Mouse (Mus musculus) hindbrain, embryonic 10.5 days (tissue): ENCODE results near the gene Ctsw. TPM values are rescaled to one million over a fixed set of nuclear protein-coding genes. Genes with fewer than 3 reads are reported as not detected.

ENCODE experiments used
- DNase-seq: peaks from one replicate; pipeline ENCODE4 v3.0.0-alpha.2; 2017; ENCODE audit warnings: low spot score
- H3K27ac ChIP-seq: fragments of 300-500 bp; sonication (generic); 2 replicates; pipeline ENCODE4 v1.5.1; 2016; ENCODE audit warnings: mild to moderate bottlenecking, moderate library complexity
- H3K27me3 ChIP-seq: fragments of 300-500 bp; sonication (generic); 2 replicates; pipeline ENCODE4 v1.6.1; 2016; ENCODE audit warnings: mild to moderate bottlenecking; ENCODE audit not compliant: poor library complexity, insufficient read depth, severe bottlenecking
- H3K36me3 ChIP-seq: fragments of 300-500 bp; sonication (generic); 2 replicates; pipeline ENCODE4 v1.6.1; 2016; ENCODE audit warnings: mild to moderate bottlenecking, moderate library complexity
- H3K4me1 ChIP-seq: fragments of 300-500 bp; sonication (generic); replicated peaks from 2 replicates; pipeline ENCODE4 v1.6.1; 2016; ENCODE audit warnings: mild to moderate bottlenecking
- H3K4me3 ChIP-seq: fragments of 300-500 bp; sonication (generic); 2 replicates; pipeline ENCODE4 v1.5.1; 2016; ENCODE audit warnings: mild to moderate bottlenecking, moderate library complexity
- H3K9me3 ChIP-seq: fragments of 300-500 bp; sonication (generic); 2 replicates; pipeline ENCODE4 v1.6.1; 2016; ENCODE audit warnings: mild to moderate bottlenecking, moderate library complexity
- WGBS: fragments of 180-500 bp; shearing (Covaris S2); methylation state at CpG from one replicate; pipeline ENCODE4 v1.1.7; 2016; 5-methylcytosine and 5-hydroxymethylcytosine counted together
- polyA plus RNA-seq: library from polyadenylated mRNA; unstranded; fragments of >200 nt; fragmentation: Nextera tagmentation; extraction: Ambion mirVana; gene quantifications from 2 replicates; pipeline ENCODE4 v1.2.1, GENCODE M21; 2016

The Ctsw gene
- polyA plus RNA-seq, 1 experiment from 2014 or later = 3.0 TPM

- WGBS = 71% methylated on average over 9 of the region's 9 CpGs
- Histone ChIP-seq H3K27ac (peak overlapping the region; percentile 98; the same call in 1 of the 2 replicates), H3K9me3 (no peaks in the 10 kb centered on the region), H3K36me3 (peaks cover 69% of the 10 kb centered on the region), H3K27me3 (no peaks in the 10 kb centered on the region), H3K4me3 (peak overlapping the region; percentile 90), H3K4me1 (peaks cover 41% of the 10 kb centered on the region)
- no peak for DNase-seq
Measured at GRCm38 (mm10) chr19:5422895-5423443, 45.3 kb downstream of the Ctsw start.

- H3K36me3 ChIP-seq = peaks cover 69% of the 10 kb centered on the region
Measured at GRCm38 (mm10) chr19:5422267-5422666, 46.0 kb downstream of the Ctsw start.

GRCm38 (mm10) chr19:5421784-5422183, 46.5 kb downstream of the Ctsw start:
- Histone ChIP-seq H3K27ac (no peak overlapping the region), H3K4me1 (peaks cover 34% of the 10 kb centered on the region), H3K36me3 (peaks cover 65% of the 10 kb centered on the region), H3K9me3 (no peaks in the 10 kb centered on the region), H3K27me3 (no peaks in the 10 kb centered on the region), H3K4me3 (no peak overlapping the region)
- no peak for DNase-seq
- WGBS = 83% methylated on average over 5 of the region's 5 CpGs

More at GRCm38 (mm10) chr19:5422267-5422666, 46.0 kb downstream of the Ctsw start:
- DNase-seq = no peak
- Histone ChIP-seq H3K9me3 (no peaks in the 10 kb centered on the region), H3K27ac (no peak overlapping the region), H3K4me1 (peaks cover 39% of the 10 kb centered on the region), H3K4me3 (peak overlapping the region; percentile 1; the same call in 1 of the 2 replicates), H3K27me3 (no peaks in the 10 kb centered on the region)
- WGBS = 89% methylated on average over 10 of the region's 10 CpGs

GRCm38 (mm10) chr19:5420579-5420978, 47.7 kb downstream of the Ctsw start:
- H3K27ac ChIP-seq = no peak overlapping the region
- no peak overlapping the region; the same call in 1 of the 2 replicates for H3K4me3 ChIP-seq
- H3K9me3 ChIP-seq = no peaks in the 10 kb centered on the region
- no peaks in the 10 kb centered on the region for H3K27me3 ChIP-seq
- peaks cover 54% of the 10 kb centered on the region for H3K36me3 ChIP-seq
- no peak for DNase-seq
- 93% methylated on average over 6 of the region's 6 CpGs for WGBS
- peaks cover 22% of the 10 kb centered on the region for H3K4me1 ChIP-seq

- H3K4me1 ChIP-seq = peaks cover 21% of the 10 kb centered on the region
- 92% methylated on average over 9 of the region's 9 CpGs for WGBS
- H3K27ac ChIP-seq = no peak overlapping the region
- H3K36me3 ChIP-seq = peaks cover 54% of the 10 kb centered on the region
- H3K27me3 ChIP-seq = no peaks in the 10 kb centered on the region
- H3K4me3 ChIP-seq = no peak overlapping the region
- H3K9me3 ChIP-seq = no peaks in the 10 kb centered on the region
- DNase-seq = no peak
Measured at GRCm38 (mm10) chr19:5419630-5420029, 48.7 kb downstream of the Ctsw start.

GRCm38 (mm10) chr19:5418750-5419466, 49.4 kb downstream of the Ctsw start:
- no peak overlapping the region for H3K4me3 ChIP-seq
- DNase-seq = no peak
- no peak overlapping the region for H3K27ac ChIP-seq
- no peaks in the 10 kb centered on the region for H3K9me3 ChIP-seq
- no peaks in the 10 kb centered on the region for H3K27me3 ChIP-seq
- 94% methylated on average over 8 of the region's 8 CpGs for WGBS
- H3K4me1 ChIP-seq = peaks cover 18% of the 10 kb centered on the region
- peaks cover 54% of the 10 kb centered on the region for H3K36me3 ChIP-seq

Other genes starting within 250 kb of the Ctsw start
- 23.7 and 26.1 TPM in 2 replicates for gene Pacs1, start 195.4 kb downstream of the Ctsw start, polyA plus RNA-seq
- gene Sf3b2, start 173.1 kb downstream of the Ctsw start, polyA plus RNA-seq = 438 and 456 TPM in 2 replicates
- 11.7 and 19.1 TPM in 2 replicates for gene Gal3st3, start 170.2 kb downstream of the Ctsw start, polyA plus RNA-seq
- gene Catsper1, start 132.8 kb downstream of the Ctsw start, polyA plus RNA-seq = not detected in 2 replicates
- gene Cst6, start 118.9 kb downstream of the Ctsw start, polyA plus RNA-seq = 0.65 and 1.6 TPM in 2 replicates
- gene Eif1ad, start 101.8 kb downstream of the Ctsw start, polyA plus RNA-seq = 84.2 and 90.5 TPM in 2 replicates
- 539 and 565 TPM in 2 replicates for gene Banf1, start 101.3 kb downstream of the Ctsw start, polyA plus RNA-seq
- 82.7 and 93.2 TPM in 2 replicates for gene Sart1, start 79.8 kb downstream of the Ctsw start, polyA plus RNA-seq
- gene Tsga10ip, start 66.0 kb downstream of the Ctsw start, polyA plus RNA-seq = 0.44 and 0.58 TPM in 2 replicates
- gene Drap1, start 43.5 kb downstream of the Ctsw start, polyA plus RNA-seq = 223 and 271 TPM in 2 replicates
- gene AI837181, start 43.4 kb downstream of the Ctsw start, polyA plus RNA-seq = 53.8 and 63.9 TPM in 2 replicates
- gene Fosl1, start 21.0 kb downstream of the Ctsw start, polyA plus RNA-seq = not detected in 2 replicates
- 6.9 and 8.6 TPM in 2 replicates for gene Ccdc85b, start 10.6 kb downstream of the Ctsw start, polyA plus RNA-seq
- gene Fibp, start 7.9 kb downstream of the Ctsw start, polyA plus RNA-seq = 99.5 and 122 TPM in 2 replicates
- gene Efemp2, start 5.4 kb upstream of the Ctsw start, polyA plus RNA-seq = 62.7 and 71.3 TPM in 2 replicates
- 43.7 and 51.4 TPM in 2 replicates for gene Mus81, start 19.9 kb upstream of the Ctsw start, polyA plus RNA-seq
- gene Cfl1, start 21.9 kb upstream of the Ctsw start, polyA plus RNA-seq = 3,259 and 3,562 TPM in 2 replicates
- gene 1700020D05Rik, start 35.3 kb upstream of the Ctsw start, polyA plus RNA-seq = not detected in 2 replicates
- 8.9 and 18.7 TPM in 2 replicates for gene Snx32, start 42.0 kb upstream of the Ctsw start, polyA plus RNA-seq
- gene Ovol1, start 92.1 kb upstream of the Ctsw start, polyA plus RNA-seq = 0.39 and 0.77 TPM in 2 replicates
- gene Ap5b1, start 99.5 kb upstream of the Ctsw start, polyA plus RNA-seq = 1.6 and 2.6 TPM in 2 replicates
- 177 and 187 TPM in 2 replicates for gene Rnaseh2c, start 133.4 kb upstream of the Ctsw start, polyA plus RNA-seq
- 58.9 and 69.2 TPM in 2 replicates for gene Kat5, start 141.7 kb upstream of the Ctsw start, polyA plus RNA-seq
- gene Rela, start 169.0 kb upstream of the Ctsw start, polyA plus RNA-seq = 27.8 and 36.0 TPM in 2 replicates
- 27.5 and 27.6 TPM in 2 replicates for gene Sipa1, start 195.2 kb upstream of the Ctsw start, polyA plus RNA-seq
- gene Map3k11, start 220.2 kb upstream of the Ctsw start, polyA plus RNA-seq = 34.1 and 35.1 TPM in 2 replicates
- gene Pcnx3, start 220.4 kb upstream of the Ctsw start, polyA plus RNA-seq = 27.3 and 30.8 TPM in 2 replicates
- gene Kcnk7, start 235.9 kb upstream of the Ctsw start, polyA plus RNA-seq = 0.16 and 0.21 TPM in 2 replicates